Mouse (Mus musculus) cortical plate, adult 2 months (tissue): ENCODE data around the gene Ttc21a.

Source experiments
- CTCF ChIP-seq: fragments of 200-500 bp; IDR thresholded peaks from 2 replicates; pipeline ENCODE4 v1.5.1; 2011; ENCODE audit warnings: mild to moderate bottlenecking, control low read depth, low read length; ENCODE audit not compliant: insufficient read depth; ENCODE audit errors: extremely low read depth
- POLR2A ChIP-seq: fragments of 200-500 bp; IDR thresholded peaks from 2 replicates; pipeline ENCODE4 v1.6.1; 2011; ENCODE audit warnings: mild to moderate bottlenecking, low read length, control low read depth; ENCODE audit not compliant: insufficient read depth; ENCODE audit errors: extremely low read depth

GRCm38 (mm10) chr9:119970221-119970620 lies 32.8 kb downstream of the Ttc21a start:
- no peak for TF ChIP-seq POLR2A
- TF ChIP-seq CTCF = 0 out of 2 replicates have a peak, but pooled peaks have one; percentile 11
